Mouse (Mus musculus) spleen, adult 2 months (tissue): ENCODE data around the gene Gbx2.

Experiments used
- CTCF ChIP-seq: fragments of 200-500 bp; IDR thresholded peaks from 2 replicates; pipeline ENCODE4 v1.5.1; 2011; ENCODE audit warnings: mild to moderate bottlenecking, inconsistent platforms; ENCODE audit not compliant: insufficient read depth, insufficient read length, insufficient replicate concordance; ENCODE audit errors: extremely low read depth
- POLR2A ChIP-seq: fragments of 200-500 bp; IDR thresholded peaks from 2 replicates; pipeline ENCODE4 v1.6.1; 2011; ENCODE audit warnings: low read depth, low read length, inconsistent platforms

GRCm38 (mm10) chr1:89977261-89977660 lies 46.3 kb upstream of the Gbx2 start:
- no peak for TF ChIP-seq CTCF
- no peak for TF ChIP-seq POLR2A
